Mouse (Mus musculus): ENCODE data around the gene Nrxn1. TPM values are rescaled to one million over a fixed set of nuclear protein-coding genes. Genes with fewer than 3 reads are reported as not detected.

Gene Nrxn1
- polyA plus RNA-seq, 1 experiment from 2014 or later = 13.7 TPM

- ATAC-seq (replicated peaks; ENCODE audit: low FRiP score) = no peak
- Histone ChIP-seq H3K36me3 (ENCODE audit: control insufficient read depth, insufficient read depth, low read length) (no peaks in the 10 kb centered on the region), H3K9me3 (ENCODE audit: control insufficient read depth, low read length) (no peaks in the 10 kb centered on the region), H3K4me3 (ENCODE audit: low read depth, low read length) (no peak overlapping the region), H3K9ac (ENCODE audit: low read length) (no peak overlapping the region), H3K4me1 (replicated peaks; ENCODE audit: control insufficient read depth, insufficient read depth, low read length) (no peaks in the 10 kb centered on the region), H3K4me2 (ENCODE audit: low read depth, low read length, severe bottlenecking) (no peak overlapping the region), H3K27me3 (ENCODE audit: control insufficient read depth, insufficient read depth, low read length) (no peaks in the 10 kb centered on the region), H3K27ac (ENCODE audit: low read depth, low read length) (no peak overlapping the region)
- WGBS = 73% methylated on average over 5 of the region's 5 CpGs
- DNase-seq (ENCODE audit: low spot score) = no peak
Measured at GRCm38 (mm10) chr17:90382496-90383443, 710.1 kb downstream of the Nrxn1 start.

GRCm38 (mm10) chr17:90376533-90376932 is 716.3 kb downstream of the Nrxn1 start:
- H3K9ac ChIP-seq (ENCODE audit: low read length) = no peak overlapping the region
- no peaks in the 10 kb centered on the region for H3K36me3 ChIP-seq (ENCODE audit: control insufficient read depth, insufficient read depth, low read length)
- no peak overlapping the region for H3K4me3 ChIP-seq (ENCODE audit: low read depth, low read length)
- WGBS = 90% methylated on average over 2 of the region's 2 CpGs
- ATAC-seq (replicated peaks; ENCODE audit: low FRiP score) = no peak
- DNase-seq (ENCODE audit: low spot score) = no peak
- no peaks in the 10 kb centered on the region for H3K4me1 ChIP-seq (replicated peaks; ENCODE audit: control insufficient read depth, insufficient read depth, low read length)
- H3K4me2 ChIP-seq (ENCODE audit: low read depth, low read length, severe bottlenecking) = no peak overlapping the region
- no peaks in the 10 kb centered on the region for H3K9me3 ChIP-seq (ENCODE audit: control insufficient read depth, low read length)
- no peak overlapping the region for H3K27ac ChIP-seq (ENCODE audit: low read depth, low read length)
- H3K27me3 ChIP-seq (ENCODE audit: control insufficient read depth, insufficient read depth, low read length) = no peaks in the 10 kb centered on the region

- H3K4me2 ChIP-seq (ENCODE audit: low read depth, low read length, severe bottlenecking) = no peak overlapping the region
- H3K27ac ChIP-seq (ENCODE audit: low read depth, low read length) = no peak overlapping the region
- H3K4me3 ChIP-seq (ENCODE audit: low read depth, low read length) = no peak overlapping the region
- no peaks in the 10 kb centered on the region for H3K36me3 ChIP-seq (ENCODE audit: control insufficient read depth, insufficient read depth, low read length)
- no peaks in the 10 kb centered on the region for H3K9me3 ChIP-seq (ENCODE audit: control insufficient read depth, low read length)
- WGBS = 86% methylated on average over 4 of the region's 4 CpGs
- H3K27me3 ChIP-seq (ENCODE audit: control insufficient read depth, insufficient read depth, low read length) = no peaks in the 10 kb centered on the region
- no peaks in the 10 kb centered on the region for H3K4me1 ChIP-seq (replicated peaks; ENCODE audit: control insufficient read depth, insufficient read depth, low read length)
- no peak for ATAC-seq (replicated peaks; ENCODE audit: low FRiP score)
- no peak for DNase-seq (ENCODE audit: low spot score)
- no peak overlapping the region for H3K9ac ChIP-seq (ENCODE audit: low read length)
Measured at GRCm38 (mm10) chr17:90362169-90362568, 730.7 kb downstream of the Nrxn1 start.

- ATAC-seq (replicated peaks; ENCODE audit: low FRiP score) (no peak), DNase-seq (ENCODE audit: low spot score) (no peak)
- WGBS = 70% methylated on average over 5 of the region's 5 CpGs
Measured at GRCm38 (mm10) chr17:90349385-90350095, 743.3 kb downstream of the Nrxn1 start.

GRCm38 (mm10) chr17:90346735-90347475 is 746.0 kb downstream of the Nrxn1 start:
- no peak for ATAC-seq (replicated peaks; ENCODE audit: low FRiP score)
- Histone ChIP-seq H3K36me3 (ENCODE audit: control insufficient read depth, insufficient read depth, low read length) (no peaks in the 10 kb centered on the region), H3K9me3 (ENCODE audit: control insufficient read depth, low read length) (no peaks in the 10 kb centered on the region), H3K4me2 (ENCODE audit: low read depth, low read length, severe bottlenecking) (no peak overlapping the region), H3K4me1 (replicated peaks; ENCODE audit: control insufficient read depth, insufficient read depth, low read length) (no peaks in the 10 kb centered on the region), H3K27ac (ENCODE audit: low read depth, low read length) (no peak overlapping the region), H3K9ac (ENCODE audit: low read length) (no peak overlapping the region), H3K4me3 (ENCODE audit: low read depth, low read length) (no peak overlapping the region), H3K27me3 (ENCODE audit: control insufficient read depth, insufficient read depth, low read length) (no peaks in the 10 kb centered on the region)
- DNase-seq (ENCODE audit: low spot score) = no peak
- WGBS = 66% methylated on average over 3 of the region's 3 CpGs

More at GRCm38 (mm10) chr17:90349385-90350095, 743.3 kb downstream of the Nrxn1 start:
- Histone ChIP-seq H3K4me3 (ENCODE audit: low read depth, low read length) (no peak overlapping the region), H3K27ac (ENCODE audit: low read depth, low read length) (no peak overlapping the region), H3K27me3 (ENCODE audit: control insufficient read depth, insufficient read depth, low read length) (no peaks in the 10 kb centered on the region), H3K4me1 (replicated peaks; ENCODE audit: control insufficient read depth, insufficient read depth, low read length) (no peaks in the 10 kb centered on the region), H3K36me3 (ENCODE audit: control insufficient read depth, insufficient read depth, low read length) (no peaks in the 10 kb centered on the region), H3K4me2 (ENCODE audit: low read depth, low read length, severe bottlenecking) (no peak overlapping the region), H3K9me3 (ENCODE audit: control insufficient read depth, low read length) (no peaks in the 10 kb centered on the region), H3K9ac (ENCODE audit: low read length) (no peak overlapping the region)

GRCm38 (mm10) chr17:90333445-90333844 is 759.4 kb downstream of the Nrxn1 start:
- 81% methylated on average over 1 of the region's 1 CpGs for WGBS
- Histone ChIP-seq H3K9me3 (ENCODE audit: control insufficient read depth, low read length) (no peaks in the 10 kb centered on the region), H3K9ac (ENCODE audit: low read length) (no peak overlapping the region), H3K4me3 (ENCODE audit: low read depth, low read length) (no peak overlapping the region), H3K27ac (ENCODE audit: low read depth, low read length) (no peak overlapping the region), H3K4me1 (replicated peaks; ENCODE audit: control insufficient read depth, insufficient read depth, low read length) (no peaks in the 10 kb centered on the region), H3K36me3 (ENCODE audit: control insufficient read depth, insufficient read depth, low read length) (no peaks in the 10 kb centered on the region), H3K27me3 (ENCODE audit: control insufficient read depth, insufficient read depth, low read length) (no peaks in the 10 kb centered on the region), H3K4me2 (ENCODE audit: low read depth, low read length, severe bottlenecking) (no peak overlapping the region)
- ATAC-seq (replicated peaks; ENCODE audit: low FRiP score) (no peak), DNase-seq (ENCODE audit: low spot score) (no peak)

- Histone ChIP-seq H3K27ac (ENCODE audit: low read depth, low read length) (no peak overlapping the region), H3K4me3 (ENCODE audit: low read depth, low read length) (no peak overlapping the region), H3K36me3 (ENCODE audit: control insufficient read depth, insufficient read depth, low read length) (no peaks in the 10 kb centered on the region), H3K4me2 (ENCODE audit: low read depth, low read length, severe bottlenecking) (no peak overlapping the region), H3K4me1 (replicated peaks; ENCODE audit: control insufficient read depth, insufficient read depth, low read length) (no peaks in the 10 kb centered on the region), H3K9me3 (ENCODE audit: control insufficient read depth, low read length) (no peaks in the 10 kb centered on the region), H3K27me3 (ENCODE audit: control insufficient read depth, insufficient read depth, low read length) (no peaks in the 10 kb centered on the region), H3K9ac (ENCODE audit: low read length) (no peak overlapping the region)
- DNase-seq (ENCODE audit: low spot score) (no peak), ATAC-seq (replicated peaks; ENCODE audit: low FRiP score) (no peak)
- 97% methylated on average over 6 of the region's 6 CpGs for WGBS
Measured at GRCm38 (mm10) chr17:90323674-90324073, 769.2 kb downstream of the Nrxn1 start.

- Histone ChIP-seq H3K9me3 (ENCODE audit: control insufficient read depth, low read length) (no peaks in the 10 kb centered on the region), H3K27me3 (ENCODE audit: control insufficient read depth, insufficient read depth, low read length) (no peaks in the 10 kb centered on the region), H3K36me3 (ENCODE audit: control insufficient read depth, insufficient read depth, low read length) (no peaks in the 10 kb centered on the region), H3K4me3 (ENCODE audit: low read depth, low read length) (no peak overlapping the region), H3K4me1 (replicated peaks; ENCODE audit: control insufficient read depth, insufficient read depth, low read length) (no peaks in the 10 kb centered on the region), H3K4me2 (ENCODE audit: low read depth, low read length, severe bottlenecking) (no peak overlapping the region), H3K9ac (ENCODE audit: low read length) (no peak overlapping the region), H3K27ac (ENCODE audit: low read depth, low read length) (no peak overlapping the region)
- WGBS = 63% methylated on average over 4 of the region's 4 CpGs
- DNase-seq (ENCODE audit: low spot score) = no peak
- ATAC-seq (replicated peaks; ENCODE audit: low FRiP score) = 0 out of 2 replicates have a peak, but pooled peaks have one; percentile 42
Measured at GRCm38 (mm10) chr17:90272225-90272624, 820.6 kb downstream of the Nrxn1 start.

Data from forebrain, embryonic 11.5 days (tissue).